Mouse (Mus musculus) frontal cortex, postnatal 14 days (tissue): ENCODE measurements around the gene Dedd.
A peak's percentile ranks its signal among the peaks of the same experiment; 100 is the strongest.
"Not testable (repeated sequence)": the region's sequence is repeated elsewhere in the genome, so short reads cannot be mapped to it uniquely, and the experiment has no call there.

Experiments used
- DNase-seq, 2 experiments: peaks; one replicate each; pipeline ENCODE4 v3.0.0; 2022; ENCODE audit warnings: low spot score in 2 of 2

Gene Dedd

GRCm38 (mm10) chr1:171328839-171329432 lies at the start of gene Dedd:
Gene Dedd (plus strand): TSS chr1:171329145.
- peak; percentile 87 to 93 for DNase-seq

GRCm38 (mm10) chr1:171279721-171280120 lies 49.2 kb upstream of the Dedd start:
- DNase-seq: no peak

- DNase-seq: no peak
Measured at GRCm38 (mm10) chr1:171280250-171280915, 48.6 kb upstream of the Dedd start.

- DNase-seq: peak; percentile 90 to 94
Measured at GRCm38 (mm10) chr1:171280916-171281527, 47.9 kb upstream of the Dedd start, which contains the start of gene Ppox. Gene Ppox (minus strand): TSS chr1:171281186.

- peak in 1 of 2 experiments; percentile 74 for DNase-seq
Measured at GRCm38 (mm10) chr1:171281528-171281923, 47.4 kb upstream of the Dedd start.

GRCm38 (mm10) chr1:171282086-171282805 lies 46.7 kb upstream of the Dedd start:
- no peak for DNase-seq

GRCm38 (mm10) chr1:171283188-171284160 lies 45.5 kb upstream of the Dedd start:
- no peak for DNase-seq

- DNase-seq: no peak
Measured at GRCm38 (mm10) chr1:171284491-171284890, 44.5 kb upstream of the Dedd start.

- no peak for DNase-seq
Measured at GRCm38 (mm10) chr1:171285096-171285892, 43.7 kb upstream of the Dedd start.

GRCm38 (mm10) chr1:171286517-171286916 lies 42.4 kb upstream of the Dedd start:
- no peak for DNase-seq

GRCm38 (mm10) chr1:171287136-171288081 lies 41.5 kb upstream of the Dedd start, which contains the start of gene Usp21:
Gene Usp21 (minus strand): TSS chr1:171287991.
- peak; percentile 91 to 93 for DNase-seq

GRCm38 (mm10) chr1:171288328-171288727 lies 40.6 kb upstream of the Dedd start:
- DNase-seq: no peak

- DNase-seq: no peak
Measured at GRCm38 (mm10) chr1:171293351-171293750, 35.6 kb upstream of the Dedd start.

- DNase-seq: no peak
Measured at GRCm38 (mm10) chr1:171293906-171294297, 35.0 kb upstream of the Dedd start.

- DNase-seq: peak; percentile 76 to 77
Measured at GRCm38 (mm10) chr1:171294298-171295062, 34.5 kb upstream of the Dedd start, which contains the start of gene Ufc1. Gene Ufc1 (minus strand): TSS chr1:171295024.

GRCm38 (mm10) chr1:171295063-171295402 lies 33.9 kb upstream of the Dedd start:
- DNase-seq: no peak

GRCm38 (mm10) chr1:171298226-171298625 lies 30.7 kb upstream of the Dedd start:
- no peak for DNase-seq

- DNase-seq: not testable (repeated sequence)
Measured at GRCm38 (mm10) chr1:171306157-171306556, 22.8 kb upstream of the Dedd start.
